Mouse (Mus musculus) frontal cortex, postnatal 14 days (tissue): Measurements from ENCODE around the gene Usp9y.

Experiments
- DNase-seq, 2 experiments: peaks; one replicate each; pipeline ENCODE4 v3.0.0; 2022; ENCODE audit warnings: low spot score in 2 of 2

Usp9y gene

DNA sequence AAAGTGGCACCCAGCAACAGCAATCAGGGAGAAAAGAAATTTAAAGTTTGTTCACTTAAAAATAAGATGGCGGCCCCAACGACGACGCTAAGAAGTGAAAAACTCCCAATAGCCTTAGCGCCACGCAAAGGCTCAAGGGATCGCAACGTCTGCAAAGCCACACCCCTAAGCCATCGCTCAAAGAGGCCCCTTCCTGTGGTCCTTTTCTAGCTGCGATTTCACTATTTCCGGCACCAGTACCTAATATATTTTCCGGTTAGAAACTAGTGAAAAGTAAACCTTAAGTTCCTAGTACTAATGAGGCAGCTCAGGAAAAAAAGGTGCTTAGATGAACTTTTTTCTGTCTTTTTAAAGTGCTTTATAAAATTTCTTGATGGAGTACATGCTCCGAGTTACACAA lies at the start of gene Usp9y:
Gene Usp9y (minus strand): TSS at position 101 of the 400 bp plus-strand sequence.
- DNase-seq: no peak

DNA sequence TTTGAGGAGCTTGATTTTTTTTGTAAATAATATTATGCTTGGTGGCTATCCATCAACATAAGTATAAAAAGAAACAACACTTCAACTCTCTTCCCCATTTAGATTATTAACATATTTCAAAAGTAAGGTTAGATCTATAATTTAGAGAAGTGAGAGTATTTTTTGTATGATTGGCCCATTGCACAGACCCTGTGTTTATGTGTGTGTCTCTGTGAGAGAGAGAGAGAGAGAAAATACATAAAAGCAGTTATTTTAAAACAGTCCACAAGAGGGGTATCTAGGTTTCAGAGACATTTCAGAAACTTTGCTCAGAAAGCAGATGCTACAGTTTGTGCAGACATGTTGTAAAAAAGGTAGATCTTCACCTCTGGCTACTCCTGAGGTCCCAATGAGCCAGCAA lies 165.9 kb downstream of the Usp9y start:
- DNase-seq: no peak

GRCm38 (mm10) chrY:1286171-1286795 lies 173.3 kb downstream of the Usp9y start, which contains the start of gene Ddx3y:
TSS of gene Ddx3y (minus strand) at chrY:1286629.
- DNase-seq: peak in 1 of 2 experiments; percentile 68

GRCm38 (mm10) chrY:1285735-1286134 lies 173.8 kb downstream of the Usp9y start:
- DNase-seq: no peak
